Mouse (Mus musculus) lung, postnatal 0 days (tissue): ENCODE measurements around the gene Zbtb25.

ENCODE experiments used
- CTCF ChIP-seq: IDR thresholded peaks from 2 replicates; pipeline ENCODE4 v1.5.1; 2016; ENCODE audit warnings: antibody characterized with exemption, mild to moderate bottlenecking
- EP300 ChIP-seq: IDR thresholded peaks from 2 replicates; pipeline ENCODE4 v1.6.1; 2016; ENCODE audit warnings: antibody characterized with exemption, mild to moderate bottlenecking, control low read depth

- peak; percentile 30; the same call in 1 of the 2 replicates for TF ChIP-seq EP300
- no peak for TF ChIP-seq CTCF
These were observed 57.5 kb downstream of the Zbtb25 start for GRCm38 (mm10) chr12:76311951-76312350.
